Mouse (Mus musculus) E14TG2a.4 (cell line): ENCODE results near the gene Rrbp1.

Experiments used
- CTCF ChIP-seq: conservative IDR thresholded peaks from 2 replicates; pipeline ENCODE4 v1.5.1; 2014; ENCODE audit warnings: low read length
- POU5F1 ChIP-seq: IDR thresholded peaks from 2 replicates; pipeline ENCODE4 v1.6.1; 2014; ENCODE audit warnings: low read length, borderline replicate concordance

GRCm38 (mm10) chr2:143916229-143916628, 94.8 kb downstream of the Rrbp1 start:
- TF ChIP-seq CTCF = no peak
- TF ChIP-seq POU5F1 = no peak
